Mouse (Mus musculus) CD4-positive, CD25-positive, alpha-beta regulatory T cell, adult 4 months (primary cell): ENCODE data around the gene Asxl1. TPM values are rescaled to one million over a fixed set of nuclear protein-coding genes. Genes with fewer than 3 reads are reported as not detected.

ENCODE experiments used
- ATAC-seq: one replicate; pipeline ENCODE4 v1.8.0; 2017
- polyA plus RNA-seq, 2 experiments: library from polyadenylated mRNA; unstranded; fragments of 100-300 nt; shearing (Covaris generic); gene quantifications; one replicate each; pipeline ENCODE4 v1.2.1; 2017

The Asxl1 gene
- polyA plus RNA-seq, result 10 to 100 TPM; 12.3 to 20.9 TPM

DNA sequence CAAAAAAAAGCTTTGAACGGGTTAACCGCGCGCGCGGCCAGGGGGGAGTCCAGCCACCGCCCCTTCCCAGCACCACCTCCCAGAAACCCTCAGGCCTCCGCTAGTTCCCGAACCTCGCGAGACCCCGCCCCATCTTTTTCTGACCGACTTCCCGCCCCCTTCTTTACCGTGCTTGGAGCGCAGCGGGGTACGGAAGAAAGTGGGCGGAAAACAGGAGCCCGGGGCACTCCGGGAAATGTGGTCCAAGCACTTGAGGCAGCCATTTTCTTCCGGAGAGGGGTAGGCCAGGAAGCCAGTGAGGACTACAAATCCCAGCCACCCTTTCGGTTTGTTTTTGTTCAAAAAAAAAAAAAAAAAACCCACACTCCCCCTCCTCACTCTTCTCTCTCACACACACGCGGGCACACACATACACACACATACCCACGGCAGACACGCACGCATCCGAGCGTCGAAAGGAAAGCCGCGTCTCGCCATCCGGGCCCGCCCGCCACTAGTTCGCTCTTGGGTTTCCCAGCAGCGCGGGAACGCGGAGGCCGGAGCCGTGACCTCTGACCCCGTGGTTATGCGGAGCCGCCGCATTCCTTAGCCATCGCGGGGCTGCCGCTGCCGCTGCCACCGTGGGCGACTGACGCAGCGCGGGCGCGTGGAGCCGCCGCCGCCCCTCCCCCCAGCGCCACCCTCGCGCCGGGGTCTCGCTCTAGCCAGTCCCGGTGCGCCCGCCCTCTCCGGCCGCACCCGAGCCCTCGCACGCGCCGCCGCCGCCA, at the start of gene Asxl1:
TSS of gene Asxl1 (plus strand) at position 376 of the 767 bp plus-strand sequence.
- peak; percentile 88 for ATAC-seq

DNA sequence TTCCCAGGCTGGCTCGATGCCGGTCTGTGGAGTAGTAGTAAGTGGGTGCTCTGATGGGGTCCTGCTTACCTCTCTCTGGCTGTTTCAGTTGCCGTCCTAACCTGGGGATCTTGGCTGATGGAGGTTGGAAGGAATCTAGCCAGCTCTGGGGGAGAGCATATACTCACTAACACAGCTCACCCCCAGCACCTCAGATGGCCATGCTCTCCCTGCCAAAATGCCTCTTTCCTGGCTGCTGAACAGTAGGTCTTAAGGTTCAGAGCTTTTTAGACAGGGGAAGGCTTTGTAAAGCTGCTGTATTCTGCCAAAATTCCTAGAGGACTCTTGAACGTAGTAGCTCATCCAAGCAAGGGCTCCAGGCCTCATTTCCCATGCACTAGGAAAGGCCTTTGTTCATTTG, 47.9 kb upstream of the Asxl1 start:
- ATAC-seq, result no peak

DNA sequence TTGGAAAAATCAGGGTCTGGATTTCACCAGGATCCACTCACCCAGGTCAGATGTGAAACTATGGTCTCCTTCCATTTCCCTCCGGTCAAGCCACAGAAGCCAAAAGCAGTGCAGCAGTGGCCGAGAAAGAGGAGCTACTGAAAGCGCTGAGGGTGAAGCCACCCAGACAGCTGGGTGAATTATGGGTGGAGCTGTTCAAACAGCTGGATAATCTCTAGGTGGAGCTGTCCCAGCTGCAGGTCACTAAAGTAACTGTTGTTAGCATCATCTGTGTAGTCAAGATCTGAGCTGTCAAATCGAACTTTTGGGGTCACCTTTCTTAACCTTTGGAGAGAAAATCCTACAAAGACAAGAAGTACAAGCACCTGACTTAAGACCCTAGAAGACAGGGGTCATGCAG, 47.2 kb upstream of the Asxl1 start:
- no peak for ATAC-seq

DNA sequence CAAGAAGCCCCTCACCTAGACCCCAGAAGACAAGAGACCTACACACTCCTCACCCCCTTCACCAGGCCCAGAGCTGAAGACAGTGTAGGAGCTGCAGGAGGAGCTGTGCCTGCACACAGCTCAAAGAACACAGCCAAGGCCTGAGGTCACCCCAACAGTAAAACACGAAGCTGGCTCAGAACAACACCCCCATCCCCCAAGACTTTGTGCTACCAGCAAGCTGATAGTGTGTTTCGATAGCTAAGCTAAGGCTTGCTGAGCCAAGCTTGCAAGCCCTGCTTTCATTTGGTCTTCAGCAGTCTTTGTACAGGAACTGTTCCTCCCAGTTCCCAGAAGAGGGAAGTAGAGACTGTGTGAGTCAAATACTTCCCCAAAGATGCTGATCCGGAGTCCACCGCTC, 46.8 kb upstream of the Asxl1 start:
- peak; percentile 39 for ATAC-seq

DNA sequence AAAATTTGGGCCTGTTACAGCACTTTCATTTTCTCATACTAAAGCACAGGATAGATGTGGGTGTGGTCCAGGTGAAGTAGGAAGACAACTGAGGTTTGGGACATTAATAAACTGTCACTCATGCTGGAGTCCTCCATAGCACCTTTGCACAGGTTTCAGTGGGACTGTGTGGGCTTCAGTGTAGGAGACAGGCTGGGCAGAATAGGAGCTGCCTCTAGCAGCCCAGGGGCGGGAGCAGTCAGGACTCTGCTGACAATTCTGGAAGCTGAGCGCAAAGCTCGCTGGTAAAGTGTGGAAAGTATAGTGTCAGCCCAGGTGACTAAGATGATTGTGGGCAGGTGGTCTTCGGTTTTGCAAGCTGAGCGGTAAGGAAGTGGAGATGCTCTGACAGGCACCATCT, 44.5 kb upstream of the Asxl1 start:
- no peak for ATAC-seq

DNA sequence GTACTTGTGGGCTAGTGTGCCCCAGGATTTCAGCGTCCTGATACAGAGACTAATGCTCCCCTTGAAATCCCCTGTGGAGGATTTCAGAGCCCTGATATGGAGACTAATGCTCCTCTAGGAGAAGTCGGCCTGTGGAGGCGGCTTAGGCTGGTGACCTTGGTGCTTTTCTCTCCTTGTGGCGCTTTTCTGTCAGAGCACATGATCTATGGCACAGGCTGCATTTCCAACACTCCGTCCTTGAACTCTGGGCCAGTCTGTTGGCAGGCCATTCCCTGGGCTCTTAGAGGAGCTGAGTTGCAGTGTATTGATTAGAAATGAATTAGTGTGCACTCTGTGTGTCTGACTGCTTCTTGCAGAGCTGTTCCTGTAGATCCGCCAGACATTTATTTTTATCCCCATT, 40.4 kb upstream of the Asxl1 start:
- ATAC-seq, result no peak

DNA sequence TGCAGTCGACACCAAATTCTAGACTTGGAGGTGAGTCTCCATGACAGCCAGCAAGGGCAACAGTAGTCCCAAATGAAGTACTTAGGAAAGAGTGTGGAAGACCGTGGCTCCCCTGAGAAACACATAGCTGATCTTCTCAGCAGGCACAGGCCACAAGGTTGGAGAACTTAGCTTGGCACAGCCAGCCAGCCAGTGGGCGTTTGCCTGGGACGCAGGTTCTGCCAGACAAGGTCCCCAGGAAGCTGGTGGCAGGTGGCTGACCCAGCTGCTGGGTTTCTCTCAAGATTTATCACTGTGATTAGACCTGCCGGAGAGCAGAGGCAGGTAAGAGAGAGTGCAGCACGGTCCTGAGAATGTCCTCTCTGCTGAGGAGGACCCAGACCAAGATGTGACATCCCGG, 37.0 kb upstream of the Asxl1 start:
- no peak for ATAC-seq

DNA sequence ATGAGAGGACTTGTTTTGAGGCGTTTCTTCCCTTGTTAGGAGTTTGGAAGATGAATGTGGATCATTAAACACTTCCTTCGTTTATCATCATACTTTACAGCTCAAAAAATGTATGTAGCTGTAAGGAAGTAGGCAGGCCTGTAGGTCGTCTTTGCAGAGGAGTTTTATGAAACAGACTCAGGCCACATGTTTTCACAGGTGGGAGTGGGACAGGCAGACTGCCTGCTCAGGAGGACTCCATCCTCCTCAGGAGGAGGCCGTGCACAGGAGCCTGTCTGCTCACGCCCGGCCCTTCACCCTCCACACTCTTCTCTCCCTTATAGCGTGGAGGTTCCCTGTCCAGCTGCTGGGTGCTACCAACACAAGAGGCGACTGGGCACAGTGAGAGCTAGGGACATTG, 36.5 kb upstream of the Asxl1 start:
- ATAC-seq, result no peak

DNA sequence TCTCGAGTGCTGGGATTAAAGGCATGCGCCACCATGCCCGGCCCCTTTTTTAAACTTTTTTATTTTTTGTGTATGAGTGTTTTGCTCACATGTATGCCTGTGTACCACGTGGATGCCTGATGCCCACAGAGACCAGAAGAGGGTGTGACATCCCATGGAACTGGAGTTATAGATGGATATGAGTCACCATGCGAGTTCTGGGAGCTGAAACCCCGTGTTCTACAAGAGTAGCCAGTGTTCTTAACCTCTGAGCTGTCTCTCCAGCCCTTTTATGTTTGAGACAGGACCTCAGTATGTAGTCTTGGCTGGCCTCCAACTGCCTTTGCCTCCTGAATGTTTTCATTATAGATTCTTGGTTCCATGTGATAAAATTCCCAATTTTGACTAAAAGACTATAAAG, 35.4 kb upstream of the Asxl1 start:
- no peak for ATAC-seq

DNA sequence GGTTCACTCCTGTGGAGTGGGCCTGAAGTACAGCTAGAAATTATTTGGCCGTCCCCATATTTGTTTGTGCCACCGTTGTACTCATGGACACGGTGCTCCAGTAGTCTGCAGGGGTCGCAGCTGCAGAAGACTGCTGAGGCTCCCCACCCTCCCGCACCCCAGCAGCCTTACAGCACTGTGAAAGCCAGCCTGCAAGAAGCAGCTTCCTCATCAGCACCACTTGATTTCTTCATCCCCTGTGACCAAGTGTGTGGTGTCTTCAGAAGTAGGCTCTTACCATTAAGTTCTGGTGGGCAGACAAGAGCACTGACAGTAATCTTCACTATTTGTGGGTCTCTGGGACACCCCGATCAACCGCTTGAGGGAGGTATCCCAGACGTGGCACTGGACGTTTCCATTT, 32.7 kb upstream of the Asxl1 start:
- ATAC-seq, result no peak

DNA sequence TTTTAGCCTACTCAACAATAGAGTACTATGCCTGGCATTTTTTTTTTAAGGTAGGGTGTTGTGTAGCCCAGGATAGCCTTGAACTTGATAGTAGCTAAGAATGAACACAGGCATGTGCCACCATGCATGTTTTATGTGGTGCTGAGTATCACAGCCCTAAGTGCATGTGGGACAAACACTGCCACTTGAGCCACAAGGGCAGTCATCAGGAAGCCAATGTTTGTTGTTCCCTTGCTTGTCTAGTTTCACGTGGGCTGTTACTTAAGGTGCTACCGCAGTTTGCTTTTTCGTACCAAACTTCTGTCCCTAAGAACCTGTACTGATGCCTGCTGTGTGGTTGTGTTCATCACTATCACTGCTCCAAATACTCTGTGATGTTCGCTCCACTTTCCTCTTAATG, 27.2 kb upstream of the Asxl1 start:
- no peak for ATAC-seq

DNA sequence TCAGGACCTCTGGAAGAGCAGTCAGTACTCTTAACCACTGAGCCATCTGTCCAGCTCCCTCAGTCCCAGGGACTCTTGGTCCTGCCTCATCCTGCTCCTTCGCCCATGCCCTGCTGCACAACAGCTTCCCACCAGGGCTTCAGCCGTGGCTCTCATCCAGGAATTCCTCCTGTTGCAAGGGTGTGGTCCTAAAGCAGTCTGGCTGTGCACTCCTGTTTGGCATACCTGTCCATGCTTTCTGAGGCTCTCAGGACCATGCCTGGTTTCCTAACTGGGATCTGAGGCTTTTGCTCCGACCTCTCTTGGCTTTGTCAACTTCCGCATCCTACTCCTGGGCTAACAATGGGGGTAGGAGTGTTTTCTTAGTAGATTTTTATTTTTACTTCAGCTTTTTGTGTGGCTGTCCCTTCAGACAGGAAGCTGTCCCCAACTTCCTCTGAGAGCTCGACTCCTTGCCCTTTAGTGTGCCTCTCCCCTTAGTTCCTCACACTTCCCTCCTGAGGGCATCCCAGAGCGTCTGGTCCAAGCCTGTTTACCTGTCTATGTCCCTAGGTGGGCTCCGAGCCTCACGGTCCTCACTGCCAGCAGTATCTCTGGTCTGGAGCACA, 26.5 kb upstream of the Asxl1 start:
- ATAC-seq, result peak; percentile 58

DNA sequence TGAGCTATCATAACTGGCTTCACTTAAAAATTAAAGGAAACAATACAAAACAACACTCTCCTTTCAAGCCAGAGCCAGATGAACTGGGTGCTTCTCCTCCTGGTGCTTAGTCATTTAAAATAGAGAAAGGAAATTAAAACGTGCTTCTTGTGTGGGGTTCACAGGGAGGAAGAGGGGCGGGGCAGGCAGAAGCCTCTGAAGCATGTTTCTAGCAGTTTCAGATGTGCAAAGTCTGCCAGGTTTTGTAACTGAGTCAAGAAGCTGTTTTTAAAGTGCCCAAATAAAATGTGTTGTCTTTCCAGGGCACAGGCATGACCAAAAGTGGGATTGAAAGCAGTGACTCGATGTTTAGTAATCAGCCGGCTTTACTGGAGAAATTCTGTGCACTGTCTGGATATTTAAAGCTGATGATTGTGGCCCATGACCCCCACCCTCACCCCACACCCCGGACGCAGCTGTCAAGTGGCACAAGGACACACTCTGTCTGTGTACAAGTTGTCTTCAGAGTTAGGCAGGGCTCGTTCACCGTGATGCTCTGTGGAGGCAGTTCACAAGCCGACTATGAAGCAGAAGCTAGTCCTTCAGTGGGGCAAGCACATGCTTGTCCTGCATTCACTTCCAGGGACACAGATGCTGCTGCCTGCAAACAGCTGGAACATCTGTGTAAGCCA, 19.8 kb upstream of the Asxl1 start:
- peak; percentile 80 for ATAC-seq

DNA sequence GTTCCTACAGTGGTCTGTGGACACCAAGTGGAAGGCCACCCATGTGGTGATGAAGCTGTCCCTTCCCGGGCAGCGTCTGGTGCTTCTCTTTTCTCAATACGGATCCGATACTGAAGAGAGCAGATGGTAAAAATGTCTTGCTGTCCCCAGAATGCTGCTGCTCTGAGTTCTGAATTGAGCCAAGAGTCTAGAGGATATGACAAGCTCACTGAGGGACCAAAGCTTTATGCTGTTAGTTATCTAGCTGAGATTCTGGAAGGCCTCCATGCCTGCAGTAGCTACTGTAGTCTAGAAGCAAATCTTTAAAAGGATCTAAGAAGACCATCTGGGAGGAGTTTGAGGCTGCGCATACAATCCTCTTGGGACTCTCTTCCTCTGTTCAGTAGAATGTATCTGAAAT, 13.4 kb upstream of the Asxl1 start:
- ATAC-seq, result no peak

DNA sequence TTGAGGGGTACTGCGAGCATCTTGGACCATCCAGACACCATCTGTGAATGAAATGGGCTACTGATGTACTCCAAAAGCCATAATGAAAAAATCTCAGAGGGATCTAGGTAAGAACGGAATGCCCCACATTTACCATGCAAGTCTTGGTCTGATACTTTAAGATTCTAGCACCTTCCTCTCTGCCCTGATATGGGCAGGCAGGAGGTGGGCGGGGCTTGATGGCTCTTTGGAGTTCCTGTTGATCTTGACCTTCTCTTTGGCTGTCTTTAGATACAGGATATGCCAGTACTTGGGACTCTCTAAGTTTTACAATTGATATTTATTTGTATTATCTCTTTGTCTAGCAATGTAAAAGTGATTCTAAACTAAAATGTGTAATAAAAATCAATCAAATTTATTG, 12.6 kb upstream of the Asxl1 start:
- ATAC-seq, result peak; percentile 88

DNA sequence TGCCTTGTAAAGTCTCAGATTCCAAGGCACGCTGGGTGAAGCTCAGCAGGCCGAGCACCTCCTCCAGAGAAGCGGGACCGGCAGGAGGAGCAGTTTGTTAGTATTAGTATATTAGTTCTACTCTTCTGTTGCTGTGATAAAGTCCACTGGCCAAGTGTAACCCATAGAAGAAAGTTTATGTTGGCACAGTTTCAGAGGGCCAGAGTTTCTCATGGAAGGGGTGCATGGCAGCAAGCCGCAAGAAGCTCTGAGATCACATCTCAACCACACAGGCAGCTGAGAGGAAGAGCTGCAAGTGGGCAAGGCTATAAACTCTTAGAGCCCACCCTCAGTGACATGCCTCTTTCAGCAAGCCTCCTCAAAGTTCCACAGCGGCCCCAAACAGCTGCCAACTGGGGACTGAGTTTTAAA, 11.8 kb upstream of the Asxl1 start:
- no peak for ATAC-seq

DNA sequence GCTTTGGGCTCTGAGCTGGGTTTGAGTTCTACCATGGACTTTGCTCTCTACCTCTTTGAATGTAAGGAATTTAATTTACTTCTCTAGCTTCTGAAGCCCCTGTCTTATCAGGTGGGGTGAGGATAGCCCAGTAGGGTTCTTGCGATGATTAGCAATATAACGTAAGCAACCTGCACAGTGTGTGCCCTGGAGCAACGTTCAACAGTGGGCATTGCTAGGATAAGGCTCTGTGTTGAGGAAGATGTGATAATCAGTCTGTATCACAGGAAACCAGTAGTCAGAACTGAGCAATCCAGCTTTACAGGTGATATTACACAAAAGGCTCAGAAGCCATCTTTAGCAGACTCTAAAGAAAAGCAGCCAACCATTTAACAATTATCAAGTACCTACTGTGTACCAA, 11.3 kb upstream of the Asxl1 start:
- ATAC-seq, result no peak

DNA sequence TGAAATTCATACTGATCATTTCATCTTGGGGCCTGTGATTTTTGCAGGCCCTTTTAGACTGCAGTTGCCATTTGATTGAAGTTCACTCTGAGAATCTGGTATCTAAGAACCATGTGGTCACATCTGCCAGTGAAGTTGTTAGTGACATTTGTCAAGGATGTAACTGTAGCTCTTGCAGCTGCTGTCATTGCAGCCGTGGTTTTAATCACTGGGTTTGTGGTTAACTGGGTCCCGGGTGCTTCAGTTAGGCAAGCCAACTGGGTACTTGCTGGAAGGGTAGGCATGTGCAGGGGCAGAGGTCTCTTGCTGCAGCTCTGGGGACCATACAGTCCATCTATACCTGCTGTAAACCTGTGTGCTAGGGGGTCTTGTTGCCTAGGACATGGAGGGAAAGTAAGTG, 9.5 kb upstream of the Asxl1 start:
- ATAC-seq, result peak; percentile 71

DNA sequence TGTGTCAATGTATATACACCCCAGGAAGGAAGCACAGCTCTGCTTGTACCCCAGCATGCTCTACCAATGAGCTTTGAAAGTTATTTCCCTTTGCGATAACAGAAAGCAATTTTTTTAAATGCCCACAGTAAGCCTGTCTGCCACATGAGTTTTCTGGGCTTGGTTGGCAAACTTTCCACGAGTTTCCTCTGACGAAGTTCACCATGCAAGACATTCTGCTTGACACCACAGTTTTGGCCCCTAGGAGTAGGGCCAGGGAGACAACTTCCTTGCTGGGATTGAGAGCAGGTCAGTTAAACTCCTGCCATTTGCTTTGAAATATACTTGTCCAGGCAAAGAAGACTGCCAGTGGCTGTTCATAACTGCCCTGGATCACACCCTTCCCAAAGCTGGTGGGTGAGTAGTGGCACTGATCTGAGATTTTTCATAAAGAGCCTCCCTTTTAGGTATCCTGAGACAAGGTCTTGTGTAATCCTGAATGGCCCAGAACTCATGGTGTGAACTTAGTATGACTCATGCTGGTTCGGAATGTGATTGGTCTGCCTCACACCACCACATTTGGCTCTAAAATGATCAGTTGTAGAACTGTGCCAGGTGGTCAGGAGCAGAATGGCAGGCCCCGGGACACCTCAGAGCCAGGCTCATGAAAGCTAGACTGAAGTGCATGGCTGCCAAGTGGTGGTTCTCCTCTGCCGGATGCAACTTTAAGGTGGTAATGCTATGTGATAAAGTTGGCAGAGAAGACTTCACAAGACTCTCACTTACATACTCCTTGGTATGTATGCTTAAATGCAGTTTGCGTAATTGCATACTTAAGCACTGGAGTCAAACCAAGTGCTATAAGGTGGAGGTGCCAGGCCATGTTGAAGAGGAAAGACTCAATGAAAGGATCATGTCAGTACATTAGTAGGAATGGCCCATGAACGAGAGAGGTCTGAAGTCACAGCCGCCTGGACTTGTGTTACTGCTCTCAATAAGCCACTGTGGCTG, 7.0 kb upstream of the Asxl1 start:
- peak; percentile 46 for ATAC-seq

DNA sequence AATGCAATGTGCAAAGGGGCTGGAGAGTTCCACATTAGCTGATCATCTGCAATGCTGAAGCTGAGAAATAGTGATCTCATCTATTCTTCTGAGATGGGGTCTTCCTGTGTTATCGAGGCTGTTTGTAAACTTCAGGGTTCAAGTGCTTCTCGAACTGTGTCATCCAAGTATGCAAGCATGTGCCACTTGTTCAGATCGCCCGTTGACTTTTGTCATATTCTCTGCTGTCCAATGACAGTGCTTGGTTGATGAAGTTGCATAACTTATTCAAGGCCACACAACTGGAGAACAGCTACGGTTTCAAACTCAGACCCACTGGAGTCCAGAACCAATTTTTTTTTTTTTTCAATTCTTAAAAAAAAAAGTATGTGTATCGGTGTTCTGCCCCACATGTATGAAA, 3.5 kb upstream of the Asxl1 start:
- no peak for ATAC-seq

DNA sequence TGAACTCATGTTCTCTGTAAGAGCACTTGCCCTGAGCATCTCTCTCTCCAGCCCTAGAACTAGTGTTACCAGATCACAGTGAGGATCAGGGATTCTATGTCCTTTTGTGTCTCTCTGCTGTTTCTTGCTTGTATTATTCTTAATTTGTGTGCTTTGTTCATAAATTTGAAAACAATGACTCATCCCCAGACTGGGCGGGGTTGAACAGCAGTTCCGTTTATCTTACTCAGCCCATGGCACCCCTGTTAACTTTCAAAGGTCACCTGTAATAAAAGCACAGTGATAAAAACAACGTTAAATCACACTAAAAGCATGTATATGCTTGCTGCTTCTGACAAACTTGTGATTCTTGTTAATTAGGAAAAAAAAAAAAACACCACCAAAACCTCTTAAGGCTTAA, 3.0 kb upstream of the Asxl1 start:
- peak; percentile 34 for ATAC-seq

DNA sequence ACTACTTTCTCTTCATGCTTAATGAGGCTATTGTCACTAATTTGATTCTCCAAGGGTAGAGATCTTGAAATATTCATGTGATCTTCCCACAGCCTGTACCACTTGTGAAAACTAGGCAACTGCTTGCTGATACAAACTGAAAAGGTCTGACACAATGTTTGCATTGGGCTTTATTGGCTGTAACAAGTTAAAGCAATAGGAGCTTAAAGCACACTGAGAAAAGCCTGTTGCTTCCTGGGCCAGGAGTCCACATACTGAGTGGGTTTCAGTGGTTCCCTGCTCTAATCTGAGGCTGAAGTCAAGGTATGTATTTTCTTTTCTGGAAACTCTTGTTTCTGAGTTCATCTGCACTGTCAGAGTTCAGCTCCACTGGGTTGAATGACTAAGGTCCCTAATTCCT, 2.4 kb upstream of the Asxl1 start:
- ATAC-seq, result no peak

DNA sequence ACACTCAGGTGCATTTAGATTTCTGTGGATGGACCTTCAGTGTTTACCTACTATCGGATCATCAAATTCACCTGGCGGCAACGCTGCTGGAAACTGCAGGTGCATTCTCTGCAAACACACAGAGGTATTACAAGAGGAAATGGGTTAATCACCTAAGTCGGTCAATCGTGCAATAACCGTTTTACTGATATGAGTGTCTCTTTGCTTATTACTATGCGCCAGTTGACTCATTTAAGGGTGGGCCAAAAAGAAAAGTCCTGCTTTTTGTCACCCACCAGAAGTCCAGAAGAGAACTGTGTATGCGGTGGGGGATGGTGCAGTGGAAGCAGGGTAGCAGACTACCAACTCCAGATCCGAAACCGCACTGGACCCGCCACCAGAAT, 567 bp upstream of the Asxl1 start:
- ATAC-seq, result peak; percentile 46
